Mouse (Mus musculus): Measurements from ENCODE around the gene Pcdh7. TPM values are rescaled to one million over a fixed set of nuclear protein-coding genes. Genes with fewer than 3 reads are reported as not detected.

Gene Pcdh7
- polyA plus RNA-seq, 1 experiment from 2014 or later = 8.3 TPM

DNA sequence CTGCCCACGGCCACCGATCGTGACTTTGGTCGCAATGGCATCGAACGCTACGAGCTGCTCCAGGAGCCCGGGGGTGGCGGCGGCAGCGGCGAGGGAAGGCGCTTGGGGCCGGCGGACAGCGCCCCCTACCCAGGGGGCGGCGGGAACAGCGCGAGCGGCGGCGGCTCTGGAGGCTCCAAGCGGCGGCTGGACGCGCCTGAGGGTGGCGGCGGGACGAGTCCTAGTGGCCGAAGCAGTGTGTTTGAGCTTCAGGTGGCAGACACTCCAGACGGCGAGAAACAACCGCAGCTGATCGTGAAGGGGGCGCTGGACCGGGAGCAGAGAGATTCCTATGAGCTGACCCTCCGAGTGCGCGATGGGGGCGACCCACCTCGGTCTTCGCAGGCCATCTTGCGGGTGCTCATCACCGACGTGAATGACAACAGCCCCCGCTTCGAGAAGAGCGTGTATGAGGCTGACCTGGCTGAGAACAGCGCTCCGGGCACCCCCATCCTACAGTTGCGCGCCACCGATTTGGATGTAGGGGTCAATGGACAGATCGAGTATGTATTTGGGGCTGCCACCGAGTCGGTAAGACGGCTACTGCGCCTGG lies 1.9 kb downstream of the Pcdh7 start:
- under 1% methylated on average over 58 of the region's 59 CpGs for WGBS
- Histone ChIP-seq H3K27me3 (peaks cover 27% of the 10 kb centered on the region), H3K4me1 (peaks cover 34% of the 10 kb centered on the region), H3K9me3 (no peaks in the 10 kb centered on the region), H3K9ac (peak overlapping the region; percentile 76), H3K36me3 (no peaks in the 10 kb centered on the region), H3K4me3 (peak overlapping the region; percentile 67), H3K27ac (no peak overlapping the region), H3K4me2 (replicated peaks) (peak overlapping the region; percentile 94)
- no peak for ATAC-seq (ENCODE audit: low FRiP score, low read depth)

DNA sequence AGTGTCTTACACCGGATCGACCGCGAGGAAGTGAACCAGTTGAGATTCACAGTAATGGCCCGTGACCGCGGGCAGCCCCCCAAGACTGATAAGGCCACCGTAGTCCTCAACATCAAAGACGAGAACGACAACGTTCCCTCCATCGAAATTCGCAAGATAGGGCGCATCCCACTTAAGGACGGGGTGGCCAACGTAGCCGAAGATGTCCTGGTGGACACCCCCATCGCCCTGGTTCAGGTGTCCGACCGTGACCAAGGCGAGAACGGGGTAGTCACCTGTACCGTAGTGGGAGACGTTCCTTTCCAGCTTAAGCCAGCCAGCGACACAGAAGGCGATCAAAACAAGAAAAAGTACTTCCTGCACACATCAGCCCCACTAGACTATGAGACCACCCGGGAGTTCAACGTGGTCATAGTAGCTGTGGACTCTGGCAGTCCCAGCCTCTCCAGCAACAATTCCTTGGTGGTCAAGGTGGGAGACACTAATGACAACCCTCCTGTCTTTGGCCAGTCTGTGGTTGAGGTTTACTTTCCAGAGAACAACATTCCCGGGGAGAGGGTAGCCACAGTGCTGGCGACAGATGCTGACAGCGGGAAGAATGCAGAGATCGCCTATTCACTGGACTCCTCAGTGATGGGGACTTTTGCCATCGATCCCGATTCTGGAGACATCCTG lies 2.6 kb downstream of the Pcdh7 start:
- H3K4me3 ChIP-seq = peak overlapping the region; percentile 67
- peak overlapping the region; percentile 94 for H3K4me2 ChIP-seq (replicated peaks)
- no peaks in the 10 kb centered on the region for H3K9me3 ChIP-seq
- 7% methylated on average over 34 of the region's 34 CpGs for WGBS
- H3K27me3 ChIP-seq = peaks cover 27% of the 10 kb centered on the region
- H3K9ac ChIP-seq = peak overlapping the region; percentile 76
- no peak overlapping the region for H3K27ac ChIP-seq
- H3K36me3 ChIP-seq = no peaks in the 10 kb centered on the region
- no peak for ATAC-seq (ENCODE audit: low FRiP score, low read depth)
- peaks cover 34% of the 10 kb centered on the region for H3K4me1 ChIP-seq

DNA sequence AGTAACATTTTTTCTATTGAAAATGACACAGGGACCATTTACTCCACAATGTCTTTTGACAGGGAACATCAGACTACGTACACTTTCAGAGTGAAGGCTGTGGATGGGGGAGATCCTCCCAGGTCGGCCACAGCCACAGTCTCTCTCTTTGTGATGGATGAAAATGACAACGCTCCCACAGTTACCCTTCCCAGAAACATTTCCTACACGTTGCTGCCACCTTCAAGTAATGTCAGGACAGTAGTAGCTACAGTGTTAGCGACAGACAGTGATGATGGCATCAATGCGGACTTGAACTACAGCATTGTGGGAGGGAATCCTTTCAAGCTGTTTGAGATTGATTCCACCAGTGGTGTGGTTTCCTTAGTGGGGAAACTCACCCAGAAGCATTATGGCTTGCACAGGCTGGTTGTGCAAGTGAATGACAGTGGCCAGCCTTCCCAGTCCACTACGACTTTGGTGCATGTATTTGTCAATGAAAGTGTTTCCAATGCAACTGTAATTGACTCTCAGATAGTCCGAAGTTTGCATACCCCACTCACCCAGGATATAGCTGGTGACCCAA lies 3.5 kb downstream of the Pcdh7 start:
- no peaks in the 10 kb centered on the region for H3K36me3 ChIP-seq
- H3K27me3 ChIP-seq = peaks cover 27% of the 10 kb centered on the region
- no peak overlapping the region for H3K27ac ChIP-seq
- H3K4me3 ChIP-seq = peak overlapping the region; percentile 67
- H3K9me3 ChIP-seq = no peaks in the 10 kb centered on the region
- peaks cover 34% of the 10 kb centered on the region for H3K4me1 ChIP-seq
- H3K9ac ChIP-seq = no peak overlapping the region
- no peak for ATAC-seq (ENCODE audit: low FRiP score, low read depth)
- WGBS = 31% methylated on average over 8 of the region's 8 CpGs
- H3K4me2 ChIP-seq (replicated peaks) = peak overlapping the region; percentile 94

DNA sequence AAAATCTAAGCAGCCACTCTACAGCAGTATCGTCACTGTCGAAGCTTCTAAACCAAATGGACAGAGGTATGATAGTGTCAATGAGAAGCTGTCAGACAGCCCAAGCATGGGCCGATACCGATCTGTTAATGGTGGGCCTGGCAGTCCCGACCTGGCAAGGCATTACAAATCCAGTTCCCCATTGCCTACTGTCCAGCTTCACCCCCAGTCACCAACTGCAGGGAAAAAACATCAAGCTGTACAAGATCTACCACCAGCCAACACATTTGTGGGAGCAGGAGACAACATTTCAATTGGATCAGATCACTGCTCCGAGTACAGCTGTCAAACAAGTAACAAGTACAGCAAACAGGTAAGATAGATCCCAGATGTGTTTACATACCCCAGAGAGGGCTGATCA lies 4.2 kb downstream of the Pcdh7 start:
- Histone ChIP-seq H3K9me3 (no peaks in the 10 kb centered on the region), H3K4me1 (peaks cover 34% of the 10 kb centered on the region), H3K4me2 (replicated peaks) (peak overlapping the region; percentile 94), H3K27ac (no peak overlapping the region), H3K4me3 (peak overlapping the region; percentile 67), H3K27me3 (peaks cover 27% of the 10 kb centered on the region), H3K36me3 (no peaks in the 10 kb centered on the region), H3K9ac (0 out of 2 replicates have a peak overlapping the region, but pooled peaks have one; percentile 1)
- ATAC-seq (ENCODE audit: low FRiP score, low read depth) = no peak
- 18% methylated on average over 6 of the region's 6 CpGs for WGBS

DNA sequence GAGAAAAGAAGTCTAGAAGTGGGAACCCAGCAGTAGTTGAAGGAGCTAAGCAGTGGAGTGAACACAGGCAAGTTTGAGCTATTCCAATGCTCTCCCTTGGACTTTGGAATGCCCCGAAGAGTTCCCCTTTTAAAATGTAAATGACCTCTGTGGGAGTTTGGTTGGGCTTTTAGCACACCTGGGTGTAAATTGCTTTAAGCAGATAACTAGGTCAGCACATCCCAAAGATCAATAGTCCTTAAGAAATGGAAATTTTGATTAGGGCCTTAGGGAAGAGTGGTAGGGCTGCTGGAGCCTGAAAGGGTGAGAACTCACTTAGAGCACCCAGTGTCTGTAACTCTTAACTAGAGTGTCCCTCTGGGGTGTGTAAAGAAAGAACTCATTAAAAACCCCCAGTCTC lies 15.7 kb downstream of the Pcdh7 start:
- no peaks in the 10 kb centered on the region for H3K9me3 ChIP-seq
- no peak overlapping the region for H3K9ac ChIP-seq
- no peak for ATAC-seq (ENCODE audit: low FRiP score, low read depth)
- H3K27me3 ChIP-seq = no peaks in the 10 kb centered on the region
- H3K4me1 ChIP-seq = no peaks in the 10 kb centered on the region
- H3K27ac ChIP-seq = no peak overlapping the region
- WGBS = 28% methylated on average over 1 of the region's 1 CpGs
- H3K36me3 ChIP-seq = no peaks in the 10 kb centered on the region
- H3K4me3 ChIP-seq = no peak overlapping the region
- no peak overlapping the region for H3K4me2 ChIP-seq (replicated peaks)

DNA sequence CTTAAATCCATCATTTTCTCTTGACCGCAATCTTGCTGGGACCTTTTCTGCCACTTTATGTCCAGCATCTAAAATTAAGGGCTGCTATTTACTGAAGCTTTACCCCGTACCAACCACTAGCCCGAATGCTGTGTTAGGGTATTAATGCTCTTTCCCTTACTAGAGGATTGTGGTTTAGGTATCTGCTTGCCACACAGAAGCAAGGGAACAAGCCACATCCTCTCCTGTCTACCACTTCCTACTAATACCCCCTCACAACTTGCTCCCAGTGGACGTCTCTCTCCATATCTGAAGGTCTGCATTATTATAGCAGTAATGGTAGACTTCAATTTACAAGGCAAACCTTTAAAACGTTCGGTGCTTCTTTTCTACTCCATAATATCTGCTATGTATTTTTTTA lies 18.0 kb downstream of the Pcdh7 start:
- H3K4me2 ChIP-seq (replicated peaks) = no peak overlapping the region
- no peaks in the 10 kb centered on the region for H3K36me3 ChIP-seq
- H3K4me3 ChIP-seq = no peak overlapping the region
- 77% methylated on average over 6 of the region's 6 CpGs for WGBS
- no peaks in the 10 kb centered on the region for H3K9me3 ChIP-seq
- H3K4me1 ChIP-seq = no peaks in the 10 kb centered on the region
- ATAC-seq (ENCODE audit: low FRiP score, low read depth) = no peak
- H3K9ac ChIP-seq = no peak overlapping the region
- H3K27me3 ChIP-seq = no peaks in the 10 kb centered on the region
- H3K27ac ChIP-seq = no peak overlapping the region

DNA sequence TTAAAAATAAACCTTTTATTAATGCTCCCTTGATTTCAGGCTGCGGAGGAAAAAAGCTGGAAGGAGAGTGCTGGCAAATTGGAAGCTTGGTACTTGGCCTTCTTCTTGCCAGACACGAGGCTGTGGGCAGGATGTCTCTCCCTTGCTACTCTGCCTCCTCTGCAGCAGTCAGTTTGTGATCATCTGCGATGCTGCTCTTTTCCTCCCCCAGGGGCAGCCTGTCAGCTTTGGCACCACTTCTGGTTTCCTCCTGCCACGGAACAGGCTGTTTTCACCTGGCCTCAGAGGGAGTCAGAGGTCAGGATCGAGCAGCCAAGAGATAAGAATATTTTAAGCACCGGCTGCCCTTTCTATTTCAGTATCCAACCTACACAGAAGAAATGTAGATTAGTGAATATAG lies 25.2 kb downstream of the Pcdh7 start:
- H3K9ac ChIP-seq = no peak overlapping the region
- H3K36me3 ChIP-seq = no peaks in the 10 kb centered on the region
- H3K9me3 ChIP-seq = no peaks in the 10 kb centered on the region
- no peak overlapping the region for H3K4me2 ChIP-seq (replicated peaks)
- no peak overlapping the region for H3K4me3 ChIP-seq
- 28% methylated on average over 6 of the region's 6 CpGs for WGBS
- H3K27me3 ChIP-seq = no peaks in the 10 kb centered on the region
- no peak for ATAC-seq (ENCODE audit: low FRiP score, low read depth)
- no peaks in the 10 kb centered on the region for H3K4me1 ChIP-seq
- no peak overlapping the region for H3K27ac ChIP-seq

DNA sequence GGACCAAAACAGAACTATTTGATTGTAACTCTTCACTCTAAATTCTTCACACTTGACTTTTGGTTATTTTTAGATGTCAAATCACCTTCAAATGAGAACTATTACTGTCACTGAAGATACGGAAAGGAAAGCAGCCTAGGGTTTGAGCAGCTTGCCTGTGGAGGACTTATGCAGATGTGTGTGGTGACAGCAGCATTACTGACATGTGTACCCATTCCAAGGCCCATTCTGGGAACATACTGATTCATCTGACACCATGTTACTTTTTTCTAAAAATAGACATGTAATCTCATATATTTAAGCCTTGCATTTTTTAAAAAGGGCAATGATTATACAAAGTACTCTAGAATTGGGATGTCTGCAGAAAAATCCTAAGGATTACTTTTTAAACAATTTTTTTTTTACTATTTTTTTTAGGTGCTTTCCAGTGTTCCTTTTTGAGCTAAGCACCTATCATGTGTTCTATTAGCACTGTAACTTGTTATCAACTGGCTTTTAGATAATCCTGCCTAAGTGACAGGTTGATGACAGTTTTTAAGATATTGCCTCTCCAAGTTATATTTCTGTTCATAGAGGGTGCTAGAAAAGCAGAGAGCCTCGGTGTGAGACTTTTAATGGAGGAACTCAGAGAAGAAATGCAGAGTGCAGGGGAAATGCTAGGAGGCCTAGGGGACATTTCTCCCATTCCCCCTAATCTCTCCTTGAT lies 26.3 kb downstream of the Pcdh7 start:
- 68% methylated on average over 2 of the region's 2 CpGs for WGBS
- Histone ChIP-seq H3K4me3 (no peak overlapping the region), H3K27me3 (no peaks in the 10 kb centered on the region), H3K27ac (no peak overlapping the region), H3K4me1 (no peaks in the 10 kb centered on the region), H3K36me3 (no peaks in the 10 kb centered on the region), H3K9ac (no peak overlapping the region), H3K9me3 (no peaks in the 10 kb centered on the region), H3K4me2 (replicated peaks) (no peak overlapping the region)
- ATAC-seq (ENCODE audit: low FRiP score, low read depth) = no peak

DNA sequence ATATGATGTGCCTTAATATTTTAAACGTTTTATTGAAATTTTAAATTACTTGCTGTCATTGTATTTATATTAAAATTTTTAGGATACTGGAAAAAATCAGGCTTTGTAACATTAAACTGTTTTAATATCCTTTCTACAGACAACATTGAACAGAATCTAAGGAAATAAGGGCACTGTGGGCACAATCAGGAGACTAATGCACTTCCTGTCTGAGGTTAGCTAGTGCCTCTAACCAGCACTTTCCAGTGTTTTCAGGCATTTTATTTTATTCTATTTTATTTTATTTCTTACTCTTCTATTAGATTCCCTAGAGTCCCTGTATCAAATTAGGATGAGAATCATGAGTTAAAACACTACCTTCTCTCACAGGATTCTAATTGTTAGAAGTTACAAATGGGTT lies 28.1 kb downstream of the Pcdh7 start:
- Histone ChIP-seq H3K4me3 (no peak overlapping the region), H3K36me3 (no peaks in the 10 kb centered on the region), H3K4me2 (replicated peaks) (no peak overlapping the region), H3K27me3 (no peaks in the 10 kb centered on the region), H3K9me3 (no peaks in the 10 kb centered on the region), H3K9ac (no peak overlapping the region), H3K4me1 (no peaks in the 10 kb centered on the region), H3K27ac (no peak overlapping the region)
- WGBS = 88% methylated on average over 1 of the region's 1 CpGs
- no peak for ATAC-seq (ENCODE audit: low FRiP score, low read depth)

DNA sequence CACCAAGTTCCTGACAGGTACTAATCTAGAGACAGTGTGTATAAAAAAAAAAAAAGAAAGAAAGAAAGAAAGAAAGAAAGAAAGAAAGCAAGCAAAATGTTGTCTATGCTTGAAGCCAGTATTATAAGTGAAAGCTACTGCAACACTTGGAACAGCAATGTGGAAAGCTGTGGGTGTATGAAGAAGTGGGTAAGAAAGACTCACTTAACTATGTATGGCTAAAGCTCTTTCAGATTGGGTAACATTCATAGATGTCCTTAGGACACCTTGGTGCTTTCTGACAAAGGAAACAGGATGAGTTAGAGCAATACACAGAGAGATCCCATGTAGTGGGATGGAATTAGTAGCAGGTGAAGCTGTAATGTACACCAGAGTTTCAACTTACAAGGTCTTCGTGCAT lies 32.6 kb downstream of the Pcdh7 start:
- H3K27ac ChIP-seq = no peak overlapping the region
- no peak for ATAC-seq (ENCODE audit: low FRiP score, low read depth)
- 83% methylated on average over 1 of the region's 1 CpGs for WGBS

DNA sequence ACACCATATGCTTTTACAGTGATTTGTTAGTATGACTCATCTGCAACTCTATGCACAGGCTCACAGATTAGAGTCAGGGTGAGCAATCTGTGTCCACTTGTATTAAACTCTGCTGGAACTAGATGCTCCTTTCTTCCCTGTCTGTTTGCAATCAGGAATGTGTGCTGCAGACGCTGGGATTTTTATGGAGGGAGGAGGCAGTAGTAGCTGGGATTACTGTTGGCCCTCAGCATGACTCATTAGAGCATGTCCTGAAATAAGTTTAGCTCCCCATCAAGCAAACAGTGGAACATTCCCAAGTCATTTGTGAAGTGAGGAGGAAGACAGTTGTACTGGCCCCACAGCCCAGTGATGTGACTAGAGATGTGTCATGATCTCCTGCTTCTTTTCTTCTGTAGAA lies 38.0 kb downstream of the Pcdh7 start:
- Histone ChIP-seq H3K4me1 (peaks cover 21% of the 10 kb centered on the region), H3K9ac (no peak overlapping the region), H3K36me3 (no peaks in the 10 kb centered on the region), H3K27ac (no peak overlapping the region), H3K27me3 (no peaks in the 10 kb centered on the region), H3K9me3 (no peaks in the 10 kb centered on the region), H3K4me2 (replicated peaks) (no peak overlapping the region), H3K4me3 (no peak overlapping the region)
- no peak for ATAC-seq (ENCODE audit: low FRiP score, low read depth)
- WGBS = 9% methylated on average over 1 of the region's 1 CpGs

More for the DNA sequence above, 32.6 kb downstream of the Pcdh7 start:
- Histone ChIP-seq H3K4me1 (no peaks in the 10 kb centered on the region), H3K9me3 (no peaks in the 10 kb centered on the region), H3K4me3 (no peak overlapping the region), H3K4me2 (replicated peaks) (no peak overlapping the region), H3K27me3 (no peaks in the 10 kb centered on the region), H3K9ac (no peak overlapping the region), H3K36me3 (no peaks in the 10 kb centered on the region)

DNA sequence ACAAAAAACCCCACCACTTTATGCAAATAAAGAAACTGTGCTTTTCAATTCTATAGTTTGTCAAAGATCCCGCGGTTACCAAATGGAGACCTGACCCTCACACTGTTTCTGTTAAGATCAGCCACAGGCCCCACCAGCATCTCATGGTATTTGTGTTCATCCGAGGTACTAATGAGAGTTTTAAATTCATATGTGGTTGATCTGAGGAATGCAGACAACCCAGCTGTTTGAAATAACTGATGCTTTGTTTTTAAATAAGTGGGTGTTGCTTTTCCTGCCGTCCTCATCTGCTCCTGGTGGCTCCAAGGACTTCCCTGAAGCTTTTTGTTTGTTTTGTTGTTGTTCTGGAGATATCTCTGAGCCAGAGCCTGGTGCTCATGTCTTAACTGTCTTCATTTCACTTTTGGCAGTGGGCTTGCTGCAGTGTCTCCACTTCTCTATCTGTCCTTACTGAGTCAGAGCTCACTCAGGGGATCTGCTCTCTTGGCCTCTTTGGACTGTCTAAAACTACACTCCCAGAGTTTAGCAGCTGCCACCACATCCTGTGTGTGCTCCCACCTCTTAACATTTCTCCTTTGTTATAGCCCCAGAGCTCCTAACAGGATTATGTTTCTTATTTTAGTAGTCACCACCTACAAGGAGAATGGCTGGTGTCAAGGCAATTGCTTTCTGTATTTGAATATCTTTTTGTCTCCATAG lies 39.1 kb downstream of the Pcdh7 start:
- Histone ChIP-seq H3K9ac (no peak overlapping the region), H3K27me3 (no peaks in the 10 kb centered on the region), H3K36me3 (no peaks in the 10 kb centered on the region), H3K27ac (no peak overlapping the region), H3K4me2 (replicated peaks) (no peak overlapping the region), H3K9me3 (no peaks in the 10 kb centered on the region), H3K4me1 (peaks cover 21% of the 10 kb centered on the region), H3K4me3 (no peak overlapping the region)
- no peak for ATAC-seq (ENCODE audit: low FRiP score, low read depth)
- WGBS = 45% methylated on average over 4 of the region's 4 CpGs

Measured in limb, embryonic 13.5 days (tissue).